Mouse (Mus musculus) CH12.LX (cell line): Measurements from ENCODE around the gene Cdk8. TPM values are rescaled to one million over a fixed set of nuclear protein-coding genes. Genes with fewer than 3 reads are reported as not detected.

ENCODE experiments used
- DNase-seq: peaks from one replicate; pipeline ENCODE4 v3.0.0-alpha.2; 2013; ENCODE audit errors: extremely low read depth
- H3K27ac ChIP-seq: 2 replicates; pipeline ENCODE4 v1.5.1; 2012; ENCODE audit warnings: low read depth, mild to moderate bottlenecking, control low read depth, moderate library complexity; ENCODE audit not compliant: insufficient read depth
- H3K27me3 ChIP-seq: replicated peaks from 2 replicates; pipeline ENCODE3; 2012; ENCODE audit warnings: inconsistent platforms
- H3K36me3 ChIP-seq, 2 experiments: replicated peaks in 1 of 2; 2 replicates each; pipeline versions ENCODE3 to v1.6.1; 2012; ENCODE audit warnings: inconsistent platforms in 1 of 2, low read length in 1 of 2, mild to moderate bottlenecking in 1 of 2, mixed read lengths in 1 of 2, moderate library complexity in 1 of 2; ENCODE audit not compliant: control insufficient read depth in 1 of 2, insufficient read depth in 1 of 2
- H3K4me1 ChIP-seq, 2 experiments: 2 replicates each; pipeline ENCODE4 v1.6.1; 2012; ENCODE audit warnings: inconsistent platforms in 1 of 2, moderate library complexity in 1 of 2; ENCODE audit not compliant: insufficient read depth in 2 of 2, control insufficient read depth in 1 of 2
- H3K4me2 ChIP-seq: 2 replicates; pipeline ENCODE4 v1.6.1; 2012; ENCODE audit warnings: low read depth, mild to moderate bottlenecking, control low read depth; ENCODE audit not compliant: poor library complexity, insufficient read depth, severe bottlenecking
- H3K4me3 ChIP-seq, 3 experiments: fragments of 150-350 bp in 1 of 3; sonication (generic) in 1 of 3; replicated peaks in 1 of 3; 2 replicates each; pipeline versions ENCODE3 to v1.5.1; 2011 to 2012; ENCODE audit warnings: low read depth in 2 of 3, low read length in 2 of 3, mild to moderate bottlenecking in 2 of 3, moderate library complexity in 2 of 3, control low read depth in 1 of 3, improper control_type of control experiment in 1 of 3, inconsistent platforms in 1 of 3, mixed read lengths in 1 of 3; ENCODE audit not compliant: poor library complexity in 1 of 3
- H3K79me2 ChIP-seq: replicated peaks from 2 replicates; pipeline ENCODE4 v1.6.1; 2012; ENCODE audit warnings: mild to moderate bottlenecking, moderate library complexity; ENCODE audit not compliant: control insufficient read depth, poor library complexity, insufficient read depth, severe bottlenecking; ENCODE audit errors: extremely low read depth
- H3K9ac ChIP-seq: 2 replicates; pipeline ENCODE4 v1.6.1; 2012; ENCODE audit warnings: low read depth, mild to moderate bottlenecking, control low read depth, moderate library complexity; ENCODE audit not compliant: insufficient read depth
- H3K9me3 ChIP-seq: replicated peaks from 2 replicates; pipeline ENCODE3; 2012; ENCODE audit warnings: low read length, inconsistent platforms, mixed read lengths
- CHD1 ChIP-seq: IDR thresholded peaks from 2 replicates; pipeline ENCODE4 v1.6.1; 2012; ENCODE audit warnings: low read depth, low read length, improper control_type of control experiment, inconsistent platforms
- CHD2 ChIP-seq: IDR thresholded peaks from 2 replicates; pipeline ENCODE4 v1.6.1; 2011; ENCODE audit warnings: low read length, improper control_type of control experiment
- CTCF ChIP-seq, 2 experiments: IDR thresholded peaks in 1 of 2; conservative IDR thresholded peaks in 1 of 2; 2 replicates each; pipeline ENCODE4 v1.5.1; 2011 to 2012; ENCODE audit warnings: low read depth in 2 of 2, low read length in 2 of 2, improper control_type of control experiment in 1 of 2, inconsistent platforms in 1 of 2, mild to moderate bottlenecking in 1 of 2, moderate library complexity in 1 of 2
- E2F4 ChIP-seq: IDR thresholded peaks from 2 replicates; pipeline ENCODE4 v1.6.1; 2011; ENCODE audit warnings: low read depth, low read length, improper control_type of control experiment; ENCODE audit not compliant: insufficient replicate concordance
- ELF1 ChIP-seq: IDR thresholded peaks from 2 replicates; pipeline ENCODE4 v1.6.1; 2014; ENCODE audit warnings: low read depth, mild to moderate bottlenecking, inconsistent platforms, low read length, improper control_type of control experiment
- EP300 ChIP-seq: IDR thresholded peaks from 2 replicates; pipeline ENCODE4 v1.6.1; 2011; ENCODE audit warnings: low read length, improper control_type of control experiment
- IRF4 ChIP-seq: IDR thresholded peaks from 2 replicates; pipeline ENCODE4 v1.6.1; 2014; ENCODE audit warnings: low read depth, mild to moderate bottlenecking, inconsistent platforms, low read length, improper control_type of control experiment
- JUN ChIP-seq: IDR thresholded peaks from 2 replicates; pipeline ENCODE4 v1.6.1; 2011; ENCODE audit warnings: low read depth, mild to moderate bottlenecking, low read length, improper control_type of control experiment, moderate library complexity; ENCODE audit not compliant: insufficient read depth
- MEF2A ChIP-seq: IDR thresholded peaks from 2 replicates; pipeline ENCODE4 v1.6.1; 2014; ENCODE audit warnings: low read depth, mild to moderate bottlenecking, inconsistent platforms, low read length, improper control_type of control experiment, borderline replicate concordance
- MXI1 ChIP-seq: IDR thresholded peaks from 2 replicates; pipeline ENCODE4 v1.6.1; 2011; ENCODE audit warnings: mild to moderate bottlenecking, low read depth, low read length, improper control_type of control experiment
- NELFE ChIP-seq: IDR thresholded peaks from 2 replicates; pipeline ENCODE4 v1.6.1; 2011; ENCODE audit warnings: low read depth, low read length, improper control_type of control experiment
- PAX5 ChIP-seq: IDR thresholded peaks from 2 replicates; pipeline ENCODE4 v1.6.1; 2012; ENCODE audit warnings: low read length, inconsistent platforms, mixed read lengths
- RAD21 ChIP-seq: IDR thresholded peaks from 2 replicates; pipeline ENCODE4 v1.6.1; 2011; ENCODE audit warnings: low read depth, mild to moderate bottlenecking, low read length, improper control_type of control experiment, moderate library complexity
- RCOR1 ChIP-seq: conservative IDR thresholded peaks from 2 replicates; pipeline ENCODE4 v1.6.1; 2012; ENCODE audit warnings: low read depth, mild to moderate bottlenecking, inconsistent platforms, low read length, improper control_type of control experiment
- TBP ChIP-seq: conservative IDR thresholded peaks from 2 replicates; pipeline ENCODE4 v1.6.1; 2011; ENCODE audit warnings: low read depth, low read length, improper control_type of control experiment
- USF1 ChIP-seq: IDR thresholded peaks from 2 replicates; pipeline ENCODE4 v1.6.1; 2014; ENCODE audit warnings: low read depth, mild to moderate bottlenecking, inconsistent platforms, low read length, improper control_type of control experiment
- ZMIZ1 ChIP-seq: IDR thresholded peaks from 2 replicates; pipeline ENCODE4 v1.6.1; 2012; ENCODE audit warnings: low read depth, mild to moderate bottlenecking, inconsistent platforms, low read length, improper control_type of control experiment
- ZNF384 ChIP-seq: IDR thresholded peaks from 2 replicates; pipeline ENCODE4 v1.6.1; 2012; ENCODE audit warnings: low read depth, low read length, improper control_type of control experiment, inconsistent platforms
- dilution Hi-C: fragments of 300-500 bp; cut with MboI; formaldehyde crosslinking; loops from 2 replicates; pipeline ENCODE4 v1.14.3; 2020; ENCODE audit warnings: low sequenced_read_pairs; ENCODE audit not compliant: extremely low pct_unique_long_range_greater_than_20kb, extremely low pct_ligation_motif_present
- in situ Hi-C: fragments of 300-500 bp; cut with MboI; formaldehyde crosslinking; loops from 3 replicates; pipeline ENCODE4 v1.14.3; 2019; ENCODE audit warnings: low sequenced_read_pairs, low pct_ligation_motif_present, low pct_unique_long_range_greater_than_20kb, mixed read lengths
- polyA plus RNA-seq: library from polyadenylated mRNA; unstranded; fragments of >175 nt; gene quantifications from 2 replicates; pipeline ENCODE4 v1.2.1, GENCODE M21; 2012; ENCODE audit warnings: low read depth; ENCODE audit not compliant: insufficient read length
- total RNA-seq, 2 experiments: library from RNA; depleted of rRNA; stranded (reverse); fragments of 300-350 nt in 1 of 2; fragments of >200 nt in 1 of 2; gene quantifications; 2 replicates each; pipeline ENCODE4 v1.2.3; 2012 to 2014

The Cdk8 gene
- total and polyA plus RNA-seq, 3 experiments, result 52.6 to 99.1 (median 69.9) TPM

DNA sequence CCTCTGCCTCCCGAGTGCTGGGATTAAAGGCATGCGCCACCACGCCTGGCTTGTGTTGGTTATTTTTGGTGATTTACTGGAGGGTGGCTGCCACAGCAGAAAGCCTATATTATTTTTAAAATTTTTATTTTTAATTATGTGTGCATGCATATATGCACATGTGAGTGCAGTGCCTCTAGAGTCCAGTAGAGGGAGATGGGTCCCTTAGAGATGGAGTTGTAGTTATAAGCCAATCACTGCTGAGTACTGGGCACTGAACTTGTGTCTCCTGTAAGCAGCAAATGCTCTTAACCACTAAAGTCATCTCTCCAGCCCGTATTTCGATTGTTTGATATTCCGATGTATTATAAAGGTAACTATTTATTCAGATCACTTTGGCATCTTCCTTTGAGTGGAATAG lies 30.4 kb upstream of the Cdk8 start:
- Histone ChIP-seq H3K4me2 (no peak overlapping the region), H3K27me3 (no peaks in the 10 kb centered on the region), H3K9ac (no peak overlapping the region), H3K36me3 (peaks cover 13 to 42% of the 10 kb centered on the region in 2 experiments), H3K27ac (no peak overlapping the region), H3K9me3 (peaks cover 2% of the 10 kb centered on the region), H3K4me3 (no peak overlapping the region), H3K79me2 (no peaks in the 10 kb centered on the region), H3K4me1 (peaks cover 0 to 12% of the 10 kb centered on the region in 2 experiments; a peak in 2 of 4 replicates)
- dilution Hi-C loops, result no loop called here
- TF ChIP-seq CTCF (conservative IDR thresholded peaks at IDR 0.05 in 1 of 2, IDR thresholded peaks at IDR 0.05 in 1 of 2; ENCODE audit: low read depth in 2 of 2, low read length in 2 of 2) (peak in 1 of 2 experiments; percentile 40; a peak in 2 of 4 replicates), RAD21 (no peak)
- no peak for DNase-seq
- in situ Hi-C loops, result no loop called here

DNA sequence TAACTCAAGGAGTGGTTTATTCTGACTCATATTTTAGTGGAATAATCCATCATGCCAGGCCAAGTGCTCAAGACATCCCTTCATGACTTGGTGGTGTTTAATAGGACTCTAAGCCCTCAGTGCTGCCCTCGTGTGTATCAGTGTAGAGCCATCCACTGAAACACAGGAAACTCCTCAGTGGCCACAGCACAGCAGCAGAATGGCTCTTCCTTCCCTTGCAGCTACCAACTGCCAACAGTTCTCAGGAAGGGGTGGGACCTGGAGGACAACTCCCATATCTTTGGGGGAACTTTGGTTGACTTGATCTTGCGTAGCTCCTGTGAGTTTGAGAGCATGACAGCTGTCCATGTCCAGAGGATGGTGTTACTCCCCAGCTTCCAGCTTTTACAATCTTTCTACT lies 27.1 kb upstream of the Cdk8 start:
- no peaks in the 10 kb centered on the region for H3K27me3 ChIP-seq
- in situ Hi-C loops (no loop called here), dilution Hi-C loops (no loop called here)
- H3K79me2 ChIP-seq, result no peaks in the 10 kb centered on the region
- no peak for TF ChIP-seq ELF1
- no peak for TF ChIP-seq RCOR1
- no peak for TF ChIP-seq IRF4
- TF ChIP-seq CHD1, result no peak
- TF ChIP-seq PAX5, result no peak
- no peak for TF ChIP-seq JUN
- TF ChIP-seq CHD2, result no peak
- TF ChIP-seq USF1, result no peak
- no peak for TF ChIP-seq ZNF384
- no peak for TF ChIP-seq ZMIZ1
- no peak for TF ChIP-seq EP300
- TF ChIP-seq E2F4, result no peak
- no peak for TF ChIP-seq NELFE
- no peak for TF ChIP-seq TBP
- TF ChIP-seq MEF2A, result no peak
- TF ChIP-seq MXI1, result no peak
- H3K4me3 ChIP-seq, result no peak overlapping the region
- H3K4me1 ChIP-seq, result peaks cover 0 to 12% of the 10 kb centered on the region in 2 experiments; a peak in 2 of 4 replicates
- no peak overlapping the region for H3K4me2 ChIP-seq
- no peak overlapping the region for H3K27ac ChIP-seq
- no peak overlapping the region for H3K9ac ChIP-seq
- peaks cover 41 to 68% of the 10 kb centered on the region in 2 experiments for H3K36me3 ChIP-seq
- DNase-seq, result peak; percentile 15
- peaks cover 2% of the 10 kb centered on the region for H3K9me3 ChIP-seq
